Mouse (Mus musculus) lung, adult 2 months (tissue): ENCODE data around the gene Gm18336.

Experiments used
- CTCF ChIP-seq: fragments of 200-500 bp; IDR thresholded peaks from 2 replicates; pipeline ENCODE4 v1.5.1; 2011; ENCODE audit warnings: mild to moderate bottlenecking, low read length, control low read depth; ENCODE audit not compliant: insufficient read depth
- POLR2A ChIP-seq: fragments of 200-500 bp; IDR thresholded peaks from 2 replicates; pipeline ENCODE4 v1.6.1; 2011; ENCODE audit warnings: low read depth, mild to moderate bottlenecking, control low read depth, low read length, borderline replicate concordance; ENCODE audit errors: extremely low read depth

GRCm38 (mm10) chrX:73400951-73401350 is 2.4 kb upstream of the Gm18336 start:
- TF ChIP-seq POLR2A (no peak), CTCF (no peak)
